Mouse (Mus musculus): ENCODE data around the gene Lyg1. TPM values are rescaled to one million over a fixed set of nuclear protein-coding genes. Genes with fewer than 3 reads are reported as not detected.

Gene Lyg1
- polyA plus RNA-seq, 1 experiment from 2014 or later, result not detected

Other genes with a start within 250 kb of the Lyg1 start
- 0.66 and 0.84 TPM in 2 replicates for gene 2010300C02Rik, start 237.7 kb downstream of the Lyg1 start, polyA plus RNA-seq (2014; fragmentation: Nextera tagmentation; extraction: Ambion mirVana)
- gene Tsga10, start 91.3 kb downstream of the Lyg1 start, polyA plus RNA-seq (2014; fragmentation: Nextera tagmentation; extraction: Ambion mirVana), result 21.4 and 21.7 TPM in 2 replicates
- 7.0 and 9.1 TPM in 2 replicates for gene Lipt1, start 86.0 kb downstream of the Lyg1 start, polyA plus RNA-seq (2014; fragmentation: Nextera tagmentation; extraction: Ambion mirVana)
- 24.0 and 27.0 TPM in 2 replicates for gene Mitd1, start 67.3 kb downstream of the Lyg1 start, polyA plus RNA-seq (2014; fragmentation: Nextera tagmentation; extraction: Ambion mirVana)
- 243 and 247 TPM in 2 replicates for gene Mrpl30, start 67.3 kb downstream of the Lyg1 start, polyA plus RNA-seq (2014; fragmentation: Nextera tagmentation; extraction: Ambion mirVana)
- gene Lyg2, start 41.3 kb downstream of the Lyg1 start, polyA plus RNA-seq (2014; fragmentation: Nextera tagmentation; extraction: Ambion mirVana), result not detected in 2 replicates
- gene Txndc9, start 40.1 kb upstream of the Lyg1 start, polyA plus RNA-seq (2014; fragmentation: Nextera tagmentation; extraction: Ambion mirVana), result 188 TPM in 2 replicates
- gene Eif5b, start 40.3 kb upstream of the Lyg1 start, polyA plus RNA-seq (2014; fragmentation: Nextera tagmentation; extraction: Ambion mirVana), result 28.0 and 34.0 TPM in 2 replicates
- 26.7 and 36.8 TPM in 2 replicates for gene Rev1, start 172.0 kb upstream of the Lyg1 start, polyA plus RNA-seq (2014; fragmentation: Nextera tagmentation; extraction: Ambion mirVana)